Comparison of ENCODE assay signal across 9 mouse cellular contexts in genomic region chr1:137330634-137331033, GRCm38 (mm10).
DNase-seq lines count a peak whose midpoint lies in the region; ATAC-seq and TF ChIP-seq lines count a peak whose summit lies in the region.
"Had no signal": no experiment of that assay in that cellular context is flagged by ENCODE, and none has a peak within 500 bp of the region (broad histone marks: within the 10 kb centered on the region; RNA-seq: fewer than 3 reads in every experiment).

No protein-coding gene starts in this region.

- no peaks in the 10 kb centered on the region for H3K36me3 ChIP-seq in embryonic facial prominence, embryonic 11.5 days (replicated peaks; ENCODE audit: control insufficient read depth, insufficient read depth, low read depth, low read length)
- H3K36me3 ChIP-seq in stomach, embryonic 14.5 days (ENCODE audit: control insufficient read depth, insufficient read depth, low read length), result no peaks in the 10 kb centered on the region
- H3K36me3 ChIP-seq: lung, embryonic 15.5 days had no signal

- no peak overlapping the region for H3K4me2 ChIP-seq in embryonic facial prominence, embryonic 11.5 days (ENCODE audit: low read depth, low read length)
- H3K4me2 ChIP-seq in stomach, embryonic 14.5 days (replicated peaks; ENCODE audit: low read depth, low read length), result no peak overlapping the region
- H3K4me2 ChIP-seq: lung, embryonic 15.5 days had no signal

- no peak overlapping the region for H3K4me3 ChIP-seq in gastrocnemius, adult 2 months
- H3K4me3 ChIP-seq in embryonic facial prominence, embryonic 11.5 days (ENCODE audit: low read depth, low read length), result no peak overlapping the region
- H3K4me3 ChIP-seq in stomach, embryonic 14.5 days (ENCODE audit: low read depth, low read length), result no peak overlapping the region
- H3K4me3 ChIP-seq: lung, embryonic 15.5 days had no signal

- WGBS in embryonic facial prominence, embryonic 11.5 days, result 31% methylated on average over 3 of the region's 3 CpGs
- whole genome bisulfite sequencing in stomach, embryonic 14.5 days, result 41% methylated on average over 3 of the region's 3 CpGs

- intact Hi-C loops in gastrocnemius, adult 2 months (cut with DNase I), result loop anchor here (10.0 kb wide), 1 partner anchor 714 kb away; no protein-coding TSS in a partner anchor

- no peaks in the 10 kb centered on the region for H3K9me3 ChIP-seq in embryonic facial prominence, embryonic 11.5 days (replicated peaks; ENCODE audit: control insufficient read depth, low read length)
- H3K9me3 ChIP-seq in stomach, embryonic 14.5 days (ENCODE audit: control insufficient read depth, low read depth, low read length), result no peaks in the 10 kb centered on the region
- H3K9me3 ChIP-seq: lung, embryonic 15.5 days had no signal

- DNase-seq in gastrocnemius, adult 2 months, result peak; percentile 56
- no peak for DNase-seq in gastrocnemius, postnatal 25 days
- peak; percentile 18 for DNase-seq in urinary bladder, postnatal 25 days (ENCODE audit: low spot score)
- DNase-seq in urinary bladder, adult 18-20 months (ENCODE audit: low spot score in 2 of 2), result no peak
- DNase-seq in embryonic facial prominence, embryonic 11.5 days (ENCODE audit: low spot score), result peak; percentile 66
- peak; percentile 49 to 58 for DNase-seq in kidney, postnatal 25 days

- peak; percentile 62 for TF ChIP-seq CTCF in gastrocnemius, adult 2 months (IDR thresholded peaks at IDR 0.05)

- no peak overlapping the region for H3K9ac ChIP-seq in embryonic facial prominence, embryonic 11.5 days (replicated peaks; ENCODE audit: low read length)
- no peak overlapping the region for H3K9ac ChIP-seq in stomach, embryonic 14.5 days (replicated peaks; ENCODE audit: low read depth, low read length)
- H3K9ac ChIP-seq: lung, embryonic 15.5 days had no signal

- no peak for ATAC-seq in embryonic facial prominence, embryonic 11.5 days (replicated peaks; ENCODE audit: insufficient number of reproducible peaks, low FRiP score, low TSS enrichment, low read depth)
- peak; percentile 66 for ATAC-seq in megakaryocyte, adult 5-6 weeks (ENCODE audit: poor library complexity, severe bottlenecking)
- peak; percentile 56; the same call in 1 of the 2 replicates for ATAC-seq in stomach, embryonic 14.5 days (ENCODE audit: insufficient number of reproducible peaks, insufficient read depth, low FRiP score, low read depth)

- H3K27ac ChIP-seq in gastrocnemius, adult 2 months, result no peak overlapping the region
- H3K27ac ChIP-seq in embryonic facial prominence, embryonic 11.5 days (replicated peaks; ENCODE audit: low read depth, low read length), result no peak overlapping the region
- no peak overlapping the region for H3K27ac ChIP-seq in stomach, embryonic 14.5 days (ENCODE audit: low read length)

- H3K4me1 ChIP-seq in embryonic facial prominence, embryonic 11.5 days (ENCODE audit: control insufficient read depth, insufficient read depth, low read length), result no peaks in the 10 kb centered on the region
- H3K4me1 ChIP-seq in stomach, embryonic 14.5 days (ENCODE audit: control insufficient read depth, insufficient read depth, low read length), result 0 out of 2 replicates have a peak, but pooled peaks cover 4% of the 10 kb centered on the region

- no peaks in the 10 kb centered on the region for H3K27me3 ChIP-seq in embryonic facial prominence, embryonic 11.5 days (ENCODE audit: control insufficient read depth, insufficient read depth, low read length)
- H3K27me3 ChIP-seq in stomach, embryonic 14.5 days (ENCODE audit: control insufficient read depth, insufficient read depth, low read length), result no peaks in the 10 kb centered on the region
- H3K27me3 ChIP-seq: lung, embryonic 15.5 days had no signal

Comparison
In these comparisons a context has a peak if more than half of its experiments do, and no peak if none do; other contexts are left out.
1. DNase-seq: peak in gastrocnemius, adult 2 months (single experiment), urinary bladder, postnatal 25 days (single experiment), embryonic facial prominence, embryonic 11.5 days (single experiment) and kidney, postnatal 25 days (2 of 2); none in gastrocnemius, postnatal 25 days (single experiment) and urinary bladder, adult 18-20 months (0 of 2).